Mouse (Mus musculus) midbrain, postnatal 0 days (tissue): ENCODE measurements at regions not wholly inside any gene's neighbourhood (a gene's known extent, or its start where the extent isn't known, plus 50 kb on each side); places are given as distances from the start of the nearest gene placed in this dataset.

Experiments used
- ATAC-seq: fragments of 200-750 bp; cut with Nextera tagmentation; 2 replicates; pipeline ENCODE4 v1.8.0; 2017; ENCODE audit warnings: moderate number of reproducible peaks, mild to moderate bottlenecking, moderate TSS enrichment, moderate library complexity; ENCODE audit not compliant: low FRiP score
- DNase-seq: peaks from one replicate; pipeline ENCODE4 v3.0.0-alpha.2; 2015; ENCODE audit warnings: low spot score
- H3K27ac ChIP-seq: fragments of 300-500 bp; sonication (generic); 2 replicates; pipeline ENCODE4 v1.5.1; 2014; ENCODE audit warnings: low read depth, mild to moderate bottlenecking, low read length, mixed read lengths
- H3K27me3 ChIP-seq: fragments of 300-500 bp; sonication (generic); 2 replicates; pipeline ENCODE4 v1.6.1; 2014; ENCODE audit warnings: low read length, control low read depth, mixed read lengths; ENCODE audit not compliant: insufficient read depth
- H3K36me3 ChIP-seq: fragments of 300-500 bp; sonication (generic); 2 replicates; pipeline ENCODE4 v1.6.1; 2014; ENCODE audit warnings: low read length, control low read depth, mixed read lengths; ENCODE audit not compliant: insufficient read depth
- H3K4me1 ChIP-seq: fragments of 300-500 bp; sonication (generic); 2 replicates; pipeline ENCODE4 v1.6.1; 2014; ENCODE audit warnings: mild to moderate bottlenecking, control low read depth, antibody characterized with exemption, low read length, mixed read lengths; ENCODE audit not compliant: insufficient read depth
- H3K4me2 ChIP-seq: fragments of 300-500 bp; sonication (generic); 2 replicates; pipeline ENCODE4 v1.6.1; 2014; ENCODE audit warnings: low read depth, mild to moderate bottlenecking, low read length, mixed read lengths; ENCODE audit not compliant: poor library complexity, severe bottlenecking
- H3K4me3 ChIP-seq: fragments of 300-500 bp; sonication (generic); 2 replicates; pipeline ENCODE4 v1.5.1; 2014; ENCODE audit warnings: low read depth, mild to moderate bottlenecking, low read length, moderate library complexity
- H3K9ac ChIP-seq: fragments of 300-500 bp; sonication (generic); replicated peaks from 2 replicates; pipeline ENCODE4 v1.6.1; 2014; ENCODE audit warnings: mild to moderate bottlenecking, low read length, moderate library complexity, mixed read lengths; ENCODE audit not compliant: poor library complexity, severe bottlenecking
- H3K9me3 ChIP-seq: fragments of 300-500 bp; sonication (generic); 2 replicates; pipeline ENCODE4 v1.6.1; 2016; ENCODE audit warnings: low read length, control low read depth
- CTCF ChIP-seq: IDR thresholded peaks from 2 replicates; pipeline ENCODE4 v1.5.1; 2016; ENCODE audit warnings: antibody characterized with exemption, mild to moderate bottlenecking
- WGBS: fragments of 180-500 bp; shearing (Covaris S2); extraction: QIAGEN DNeasy Blood & Tissue Kit; methylation state at CpG from one replicate; pipeline ENCODE4 v1.1.7; 2014; 5-methylcytosine and 5-hydroxymethylcytosine counted together

GRCm38 (mm10) chr11:40927168-40927567 is 172.1 kb upstream of the Ccng1 start:
- DNase-seq, result peak; percentile 85
- Histone ChIP-seq H3K9ac (no peak overlapping the region), H3K9me3 (no peaks in the 10 kb centered on the region), H3K4me1 (no peaks in the 10 kb centered on the region), H3K27ac (no peak overlapping the region), H3K36me3 (no peaks in the 10 kb centered on the region), H3K27me3 (no peaks in the 10 kb centered on the region), H3K4me2 (peak overlapping the region; percentile 41), H3K4me3 (peak overlapping the region; percentile 29; the same call in 1 of the 2 replicates)
- TF ChIP-seq CTCF, result peak; percentile 95
- 0 out of 2 replicates have a peak, but pooled peaks have one; percentile 41 for ATAC-seq
- under 1% methylated on average over 12 of the region's 12 CpGs for WGBS

GRCm38 (mm10) chr11:40891485-40891884 is 136.4 kb upstream of the Ccng1 start:
- WGBS, result 94% methylated on average over 1 of the region's 1 CpGs
- Histone ChIP-seq H3K27me3 (no peaks in the 10 kb centered on the region), H3K4me3 (no peak overlapping the region), H3K9ac (no peak overlapping the region), H3K27ac (no peak overlapping the region), H3K4me2 (no peak overlapping the region), H3K9me3 (no peaks in the 10 kb centered on the region), H3K36me3 (no peaks in the 10 kb centered on the region), H3K4me1 (no peaks in the 10 kb centered on the region)
- no peak for TF ChIP-seq CTCF
- DNase-seq (no peak), ATAC-seq (no peak)

GRCm38 (mm10) chr11:40884509-40884908 is 129.4 kb upstream of the Ccng1 start:
- H3K4me2 ChIP-seq, result no peak overlapping the region
- H3K9ac ChIP-seq, result no peak overlapping the region
- H3K4me1 ChIP-seq, result no peaks in the 10 kb centered on the region
- H3K9me3 ChIP-seq, result no peaks in the 10 kb centered on the region
- ATAC-seq, result peak; percentile 20; the same call in 1 of the 2 replicates
- no peak for DNase-seq
- H3K4me3 ChIP-seq, result no peak overlapping the region
- no peak overlapping the region for H3K27ac ChIP-seq
- no peak for TF ChIP-seq CTCF
- WGBS, result 13% methylated on average over 5 of the region's 5 CpGs
- H3K27me3 ChIP-seq, result no peaks in the 10 kb centered on the region
- no peaks in the 10 kb centered on the region for H3K36me3 ChIP-seq

DNA sequence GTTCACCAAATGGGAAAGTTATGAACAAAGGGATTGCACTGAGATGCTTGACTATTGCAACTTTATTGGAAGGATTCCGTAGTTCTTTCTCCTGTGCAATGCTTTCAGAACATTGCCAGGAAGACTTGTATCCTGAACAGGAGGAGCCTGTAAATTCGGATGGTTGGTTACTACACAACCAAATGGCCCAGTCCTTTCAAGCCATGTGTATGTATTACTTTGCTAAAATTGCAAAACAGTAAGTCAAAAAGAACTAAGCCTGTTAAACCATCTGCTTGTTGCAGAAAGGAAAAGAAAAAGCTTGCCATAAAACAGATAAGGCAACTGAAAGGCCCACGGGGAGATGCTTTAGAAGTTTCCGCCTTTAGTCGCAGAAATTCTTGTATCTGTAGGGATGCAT is 124.5 kb upstream of the Ccng1 start:
- H3K27me3 ChIP-seq, result no peaks in the 10 kb centered on the region
- H3K27ac ChIP-seq, result no peak overlapping the region
- H3K4me1 ChIP-seq, result no peaks in the 10 kb centered on the region
- no peak overlapping the region for H3K4me2 ChIP-seq
- H3K9me3 ChIP-seq, result no peaks in the 10 kb centered on the region
- no peak overlapping the region for H3K4me3 ChIP-seq
- H3K36me3 ChIP-seq, result no peaks in the 10 kb centered on the region
- H3K9ac ChIP-seq, result no peak overlapping the region
- no peak for DNase-seq
- WGBS, result 83% methylated on average over 5 of the region's 5 CpGs
- ATAC-seq, result no peak
- TF ChIP-seq CTCF, result no peak

DNA sequence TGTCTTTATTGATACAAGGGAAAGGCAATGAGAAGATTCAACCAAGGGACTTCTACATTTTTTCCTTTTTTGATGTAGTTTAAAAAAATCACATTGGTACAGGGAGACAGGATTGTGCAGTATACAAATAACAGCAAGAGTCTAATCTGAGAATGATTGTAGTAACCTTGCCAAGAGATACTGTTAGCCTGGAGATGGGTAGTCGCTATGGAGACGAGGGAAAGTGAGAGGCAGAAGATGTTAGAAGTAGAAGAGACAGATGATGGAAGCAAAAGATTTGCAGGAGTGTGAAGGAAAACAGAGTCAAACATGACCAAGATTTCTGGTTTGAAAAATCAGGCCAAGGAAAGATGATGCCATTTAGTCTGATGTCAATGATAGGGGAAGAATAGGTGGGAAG is 117.9 kb upstream of the Ccng1 start:
- H3K36me3 ChIP-seq, result no peaks in the 10 kb centered on the region
- ATAC-seq (no peak), DNase-seq (no peak)
- H3K27ac ChIP-seq, result no peak overlapping the region
- no peak for TF ChIP-seq CTCF
- no peaks in the 10 kb centered on the region for H3K4me1 ChIP-seq
- H3K9ac ChIP-seq, result no peak overlapping the region
- H3K4me3 ChIP-seq, result no peak overlapping the region
- H3K27me3 ChIP-seq, result no peaks in the 10 kb centered on the region
- H3K4me2 ChIP-seq, result no peak overlapping the region
- 88% methylated on average over 2 of the region's 2 CpGs for WGBS
- no peaks in the 10 kb centered on the region for H3K9me3 ChIP-seq

DNA sequence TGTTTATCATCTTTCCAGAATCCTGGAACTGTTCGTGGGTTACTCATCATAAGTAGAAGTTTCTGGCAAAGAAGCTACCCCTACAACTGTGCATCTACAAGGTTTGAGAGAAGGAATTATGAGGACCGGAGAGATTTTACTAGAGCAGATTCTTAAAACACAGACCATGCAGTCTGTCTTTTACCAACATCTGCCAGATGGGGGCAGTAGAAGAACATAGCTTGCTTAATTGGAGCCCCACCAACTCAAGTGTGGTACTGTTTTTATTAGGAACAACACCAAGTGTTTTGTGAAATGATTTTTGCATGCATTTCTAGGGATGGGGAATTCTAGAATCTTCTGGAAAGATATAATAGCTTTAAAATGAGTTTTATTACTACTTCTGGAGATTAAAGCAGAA is 110.6 kb upstream of the Ccng1 start:
- no peaks in the 10 kb centered on the region for H3K9me3 ChIP-seq
- no peak overlapping the region for H3K4me3 ChIP-seq
- no peak overlapping the region for H3K4me2 ChIP-seq
- peak; percentile 87 for DNase-seq
- no peaks in the 10 kb centered on the region for H3K4me1 ChIP-seq
- 17% methylated on average over 2 of the region's 2 CpGs for WGBS
- H3K9ac ChIP-seq, result no peak overlapping the region
- no peak overlapping the region for H3K27ac ChIP-seq
- H3K27me3 ChIP-seq, result no peaks in the 10 kb centered on the region
- peak; percentile 92 for TF ChIP-seq CTCF
- ATAC-seq, result no peak
- H3K36me3 ChIP-seq, result no peaks in the 10 kb centered on the region
